Mouse (Mus musculus) spleen, adult 2 months (tissue): ENCODE results near the gene Cacna1e.

Experiments used
- CTCF ChIP-seq: fragments of 200-500 bp; IDR thresholded peaks from 2 replicates; pipeline ENCODE4 v1.5.1; 2011; ENCODE audit warnings: mild to moderate bottlenecking, inconsistent platforms; ENCODE audit not compliant: insufficient read depth, insufficient read length, insufficient replicate concordance; ENCODE audit errors: extremely low read depth
- POLR2A ChIP-seq: fragments of 200-500 bp; IDR thresholded peaks from 2 replicates; pipeline ENCODE4 v1.6.1; 2011; ENCODE audit warnings: low read depth, low read length, inconsistent platforms

GRCm38 (mm10) chr1:154520715-154521114 is 363.6 kb downstream of the Cacna1e start:
- TF ChIP-seq CTCF (no peak), POLR2A (no peak)
